Mouse (Mus musculus) bone marrow, adult 2 months (tissue): ENCODE data around the gene Necap1.

ENCODE experiments used
- CTCF ChIP-seq: fragments of 200-500 bp; IDR thresholded peaks from 2 replicates; pipeline ENCODE4 v1.5.1; 2011; ENCODE audit warnings: low read length, control low read depth; ENCODE audit not compliant: control insufficient read depth, insufficient read depth
- POLR2A ChIP-seq: fragments of 200-500 bp; IDR thresholded peaks from 2 replicates; pipeline ENCODE4 v1.6.1; 2011; ENCODE audit warnings: low read depth, mild to moderate bottlenecking, control low read depth, low read length, borderline replicate concordance; ENCODE audit not compliant: control insufficient read depth

GRCm38 (mm10) chr6:122873871-122874719 is at the start of gene Necap1:
- TF ChIP-seq POLR2A (peak; percentile 79; the same call in 1 of the 2 replicates), CTCF (peak; percentile 86)
